Mouse (Mus musculus) heart, adult 18-20 months (tissue): ENCODE measurements around the gene Klrg1. TPM values are rescaled to one million over a fixed set of nuclear protein-coding genes. Genes with fewer than 3 reads are reported as not detected.

Experiments used
- DNase-seq, 2 experiments: peaks; one replicate each; pipeline ENCODE4 v3.0.0; 2021 to 2022; ENCODE audit warnings: mixed read lengths in 1 of 2
- long read RNA-seq, 2 experiments: library from polyadenylated mRNA; stranded (forward); transcript quantifications; one replicate each; pipeline ENCODE4 v2.0.0; 2021
- total RNA-seq, 2 experiments: library from RNA; stranded (reverse); gene quantifications; 2 replicates each; pipeline ENCODE4 v1.2.3; 2021

The Klrg1 gene
- under 1 TPM in 1 of 2 experiments, not detected in 1; 0.25 TPM for total RNA-seq
- long read RNA-seq, experiment 1 = 0 reads
- long read RNA-seq, experiment 2 = 0 reads

- DNase-seq = no peak
Measured at GRCm38 (mm10) chr6:122282782-122283181, at the start of gene Klrg1. Gene Klrg1, minus strand, starts transcription at chr6:122282882.

GRCm38 (mm10) chr6:122325361-122325975 lies 42.8 kb upstream of the Klrg1 start:
- DNase-seq = no peak

GRCm38 (mm10) chr6:122318726-122319125 lies 36.0 kb upstream of the Klrg1 start:
- DNase-seq = no peak

GRCm38 (mm10) chr6:122310187-122310820 lies 27.6 kb upstream of the Klrg1 start:
- DNase-seq = no peak

GRCm38 (mm10) chr6:122309446-122309960 lies 26.8 kb upstream of the Klrg1 start:
- no peak for DNase-seq

GRCm38 (mm10) chr6:122308505-122309393 lies 26.1 kb upstream of the Klrg1 start, which contains the start of gene M6pr:
Gene M6pr, plus strand, starts transcription at chr6:122308720.
- peak; percentile 96 to 98 for DNase-seq

- DNase-seq = no peak
Measured at GRCm38 (mm10) chr6:122308136-122308504, 25.4 kb upstream of the Klrg1 start.

GRCm38 (mm10) chr6:122306707-122307106 lies 24.0 kb upstream of the Klrg1 start:
- no peak for DNase-seq

GRCm38 (mm10) chr6:122304790-122305555 lies 22.3 kb upstream of the Klrg1 start:
- no peak for DNase-seq

GRCm38 (mm10) chr6:122304355-122304754 lies 21.7 kb upstream of the Klrg1 start:
- DNase-seq = peak; percentile 49 to 86

- no peak for DNase-seq
Measured at GRCm38 (mm10) chr6:122303526-122303925, 20.8 kb upstream of the Klrg1 start.

- DNase-seq = no peak
Measured at GRCm38 (mm10) chr6:122302661-122303060, 20.0 kb upstream of the Klrg1 start.

GRCm38 (mm10) chr6:122302121-122302520 lies 19.4 kb upstream of the Klrg1 start:
- DNase-seq = no peak

- peak in 1 of 2 experiments; percentile 21 for DNase-seq
Measured at GRCm38 (mm10) chr6:122299621-122300133, 17.0 kb upstream of the Klrg1 start.

GRCm38 (mm10) chr6:122298223-122298609 lies 15.5 kb upstream of the Klrg1 start:
- DNase-seq = no peak

GRCm38 (mm10) chr6:122297279-122298222 lies 14.9 kb upstream of the Klrg1 start:
- peak in 1 of 2 experiments; percentile 20 for DNase-seq

GRCm38 (mm10) chr6:122296918-122297278 lies 14.2 kb upstream of the Klrg1 start:
- DNase-seq = no peak

- DNase-seq = no peak
Measured at GRCm38 (mm10) chr6:122295242-122295641, 12.6 kb upstream of the Klrg1 start.

- no peak for DNase-seq
Measured at GRCm38 (mm10) chr6:122294290-122294689, 11.6 kb upstream of the Klrg1 start.

- no peak for DNase-seq
Measured at GRCm38 (mm10) chr6:122293796-122294195, 11.1 kb upstream of the Klrg1 start.
